Mouse (Mus musculus) lung, embryonic 16.5 days (tissue): Measurements from ENCODE around the gene Pakap. TPM values are rescaled to one million over a fixed set of nuclear protein-coding genes. Genes with fewer than 3 reads are reported as not detected.

Experiments
- ATAC-seq: fragments of 200-750 bp; cut with Nextera tagmentation; 2 replicates; pipeline ENCODE4 v1.8.0; 2017; ENCODE audit warnings: low read depth, mild to moderate bottlenecking, moderate library complexity
- H3K27ac ChIP-seq: fragments of 300-500 bp; sonication (generic); 2 replicates; pipeline ENCODE4 v1.5.1; 2014; ENCODE audit warnings: mild to moderate bottlenecking, control low read depth, low read length
- H3K27me3 ChIP-seq: fragments of 300-500 bp; sonication (generic); 2 replicates; pipeline ENCODE4 v1.6.1; 2014; ENCODE audit warnings: low read depth, low read length, mixed read lengths; ENCODE audit not compliant: control insufficient read depth, insufficient read depth
- H3K36me3 ChIP-seq: fragments of 300-500 bp; sonication (generic); 2 replicates; pipeline ENCODE4 v1.6.1; 2014; ENCODE audit warnings: low read length; ENCODE audit not compliant: control insufficient read depth, insufficient read depth
- H3K4me1 ChIP-seq: fragments of 300-500 bp; sonication (generic); replicated peaks from 2 replicates; pipeline ENCODE4 v1.6.1; 2014; ENCODE audit warnings: low read length, mixed read lengths; ENCODE audit not compliant: control insufficient read depth, insufficient read depth
- H3K4me2 ChIP-seq: fragments of 300-500 bp; sonication (generic); 2 replicates; pipeline ENCODE4 v1.6.1; 2014; ENCODE audit warnings: low read depth, low read length, control low read depth
- H3K4me3 ChIP-seq: fragments of 300-500 bp; sonication (generic); 2 replicates; pipeline ENCODE4 v1.5.1; 2014; ENCODE audit warnings: mild to moderate bottlenecking, low read length, control low read depth
- H3K9ac ChIP-seq: fragments of 300-500 bp; sonication (generic); 2 replicates; pipeline ENCODE4 v1.6.1; 2014; ENCODE audit warnings: low read length, control low read depth
- H3K9me3 ChIP-seq: fragments of 300-500 bp; sonication (generic); 2 replicates; pipeline ENCODE4 v1.6.1; 2016; ENCODE audit warnings: low read length; ENCODE audit not compliant: control insufficient read depth
- WGBS: fragments of 180-500 bp; shearing (Covaris S2); extraction: QIAGEN DNeasy Blood & Tissue Kit; methylation state at CpG from one replicate; pipeline ENCODE4 v1.1.7; 2014; 5-methylcytosine and 5-hydroxymethylcytosine counted together
- polyA plus RNA-seq: library from polyadenylated mRNA; unstranded; fragments of >200 nt; fragmentation: Nextera tagmentation; extraction: Ambion mirVana; gene quantifications from 2 replicates; pipeline ENCODE4 v1.2.1, GENCODE M21; 2015

Gene Pakap
- polyA plus RNA-seq, 1 experiment from 2014 or later = 50.0 TPM

GRCm38 (mm10) chr4:57606258-57606657, 38.3 kb downstream of the Pakap start:
- Histone ChIP-seq H3K4me2 (no peak overlapping the region), H3K36me3 (no peaks in the 10 kb centered on the region), H3K9ac (no peak overlapping the region), H3K9me3 (no peaks in the 10 kb centered on the region), H3K27ac (no peak overlapping the region; the same call in 1 of the 2 replicates), H3K4me3 (no peak overlapping the region), H3K4me1 (peaks cover 15% of the 10 kb centered on the region), H3K27me3 (no peaks in the 10 kb centered on the region)
- ATAC-seq = no peak
- WGBS = 56% methylated on average over 3 of the region's 3 CpGs

GRCm38 (mm10) chr4:57607247-57607942, 39.4 kb downstream of the Pakap start:
- Histone ChIP-seq H3K4me1 (peaks cover 25% of the 10 kb centered on the region), H3K9ac (no peak overlapping the region), H3K4me3 (no peak overlapping the region), H3K4me2 (peak overlapping the region; percentile 32), H3K27ac (peak overlapping the region; percentile 62), H3K9me3 (no peaks in the 10 kb centered on the region), H3K36me3 (no peaks in the 10 kb centered on the region), H3K27me3 (no peaks in the 10 kb centered on the region)
- 27% methylated on average over 22 of the region's 22 CpGs for WGBS
- ATAC-seq = peak; percentile 74

GRCm38 (mm10) chr4:57611303-57612077, 43.5 kb downstream of the Pakap start:
- Histone ChIP-seq H3K36me3 (no peaks in the 10 kb centered on the region), H3K4me1 (peaks cover 20% of the 10 kb centered on the region), H3K9ac (peak overlapping the region; percentile 29; the same call in 1 of the 2 replicates), H3K9me3 (no peaks in the 10 kb centered on the region), H3K4me2 (peak overlapping the region; percentile 36), H3K27ac (peak overlapping the region; percentile 83), H3K27me3 (no peaks in the 10 kb centered on the region), H3K4me3 (peak overlapping the region; percentile 2; the same call in 1 of the 2 replicates)
- 17% methylated on average over 17 of the region's 17 CpGs for WGBS
- peak; percentile 75 for ATAC-seq

GRCm38 (mm10) chr4:57612716-57613115, 44.7 kb downstream of the Pakap start:
- H3K9me3 ChIP-seq = no peaks in the 10 kb centered on the region
- no peak overlapping the region for H3K27ac ChIP-seq
- H3K4me3 ChIP-seq = no peak overlapping the region
- H3K4me2 ChIP-seq = no peak overlapping the region
- no peaks in the 10 kb centered on the region for H3K36me3 ChIP-seq
- no peak overlapping the region for H3K9ac ChIP-seq
- peaks cover 20% of the 10 kb centered on the region for H3K4me1 ChIP-seq
- ATAC-seq = no peak
- 86% methylated on average over 5 of the region's 5 CpGs for WGBS
- no peaks in the 10 kb centered on the region for H3K27me3 ChIP-seq

GRCm38 (mm10) chr4:57614686-57615085, 46.7 kb downstream of the Pakap start:
- no peaks in the 10 kb centered on the region for H3K27me3 ChIP-seq
- H3K9me3 ChIP-seq = no peaks in the 10 kb centered on the region
- H3K9ac ChIP-seq = no peak overlapping the region
- H3K27ac ChIP-seq = no peak overlapping the region
- WGBS = 89% methylated on average over 4 of the region's 4 CpGs
- no peak overlapping the region for H3K4me2 ChIP-seq
- H3K4me1 ChIP-seq = peaks cover 20% of the 10 kb centered on the region
- ATAC-seq = no peak
- no peaks in the 10 kb centered on the region for H3K36me3 ChIP-seq
- H3K4me3 ChIP-seq = no peak overlapping the region

- Histone ChIP-seq H3K4me3 (no peak overlapping the region), H3K4me2 (no peak overlapping the region), H3K4me1 (no peaks in the 10 kb centered on the region), H3K9ac (no peak overlapping the region), H3K36me3 (0 out of 2 replicates have a peak, but pooled peaks cover 2% of the 10 kb centered on the region), H3K27ac (no peak overlapping the region), H3K9me3 (no peaks in the 10 kb centered on the region), H3K27me3 (no peaks in the 10 kb centered on the region)
- 83% methylated on average over 6 of the region's 6 CpGs for WGBS
- no peak for ATAC-seq
Observed at GRCm38 (mm10) chr4:57618743-57619142, 50.8 kb downstream of the Pakap start.

- Histone ChIP-seq H3K9ac (no peak overlapping the region), H3K27me3 (no peaks in the 10 kb centered on the region), H3K27ac (no peak overlapping the region), H3K36me3 (0 out of 2 replicates have a peak, but pooled peaks cover 2% of the 10 kb centered on the region), H3K4me2 (no peak overlapping the region), H3K9me3 (no peaks in the 10 kb centered on the region), H3K4me1 (no peaks in the 10 kb centered on the region), H3K4me3 (no peak overlapping the region)
- no peak for ATAC-seq
- 63% methylated on average over 7 of the region's 7 CpGs for WGBS
Observed at GRCm38 (mm10) chr4:57622816-57623215, 54.8 kb downstream of the Pakap start.

- Histone ChIP-seq H3K9ac (no peak overlapping the region), H3K9me3 (no peaks in the 10 kb centered on the region), H3K4me2 (no peak overlapping the region), H3K4me1 (no peaks in the 10 kb centered on the region), H3K27me3 (no peaks in the 10 kb centered on the region), H3K4me3 (no peak overlapping the region), H3K36me3 (0 out of 2 replicates have a peak, but pooled peaks cover 2% of the 10 kb centered on the region), H3K27ac (no peak overlapping the region)
- no peak for ATAC-seq
- 81% methylated on average over 2 of the region's 2 CpGs for WGBS
Observed at GRCm38 (mm10) chr4:57624819-57625218, 56.8 kb downstream of the Pakap start.

GRCm38 (mm10) chr4:57625306-57625705, 57.3 kb downstream of the Pakap start:
- Histone ChIP-seq H3K27ac (no peak overlapping the region), H3K9ac (no peak overlapping the region), H3K4me1 (no peaks in the 10 kb centered on the region), H3K36me3 (no peaks in the 10 kb centered on the region), H3K4me2 (no peak overlapping the region), H3K9me3 (no peaks in the 10 kb centered on the region), H3K4me3 (no peak overlapping the region), H3K27me3 (no peaks in the 10 kb centered on the region)
- WGBS = 74% methylated on average over 1 of the region's 1 CpGs
- ATAC-seq = no peak
